Mouse (Mus musculus) liver, embryonic 14.5 days (tissue): ENCODE measurements at regions not wholly inside any gene's neighbourhood (a gene's known extent, or its start where the extent isn't known, plus 50 kb on each side); places are given as distances from the start of the nearest gene placed in this dataset.

Experiments
- ATAC-seq: fragments of 200-750 bp; cut with Nextera tagmentation; 2 replicates; pipeline ENCODE4 v1.8.0; 2017; ENCODE audit warnings: moderate number of reproducible peaks, mild to moderate bottlenecking, moderate library complexity; ENCODE audit not compliant: insufficient read depth
- DNase-seq, 3 experiments: peaks; one replicate each; pipeline ENCODE4 v3.0.0-alpha.2; 2012 to 2013; ENCODE audit warnings: low read depth in 3 of 3, low spot score in 3 of 3
- H3K27ac ChIP-seq: fragments of 300-500 bp; sonication (generic); 2 replicates; pipeline ENCODE4 v1.5.1; 2014; ENCODE audit warnings: moderate library complexity, mild to moderate bottlenecking, control low read depth, inconsistent platforms
- H3K27me3 ChIP-seq: fragments of 300-500 bp; sonication (generic); 2 replicates; pipeline ENCODE4 v1.6.1; 2014; ENCODE audit warnings: mild to moderate bottlenecking, low read length, moderate library complexity; ENCODE audit not compliant: control insufficient read depth, insufficient read depth
- H3K36me3 ChIP-seq: fragments of 300-500 bp; sonication (generic); replicated peaks from 2 replicates; pipeline ENCODE4 v1.6.1; 2014; ENCODE audit warnings: low read depth; ENCODE audit not compliant: control insufficient read depth, insufficient read depth
- H3K4me1 ChIP-seq, 2 experiments: fragments of 200-500 bp in 1 of 2; fragments of 300-500 bp in 1 of 2; sonication (generic) in 1 of 2; replicated peaks; 2 replicates each; pipeline ENCODE4 v1.6.1; 2012 to 2014; ENCODE audit warnings: antibody characterized with exemption in 1 of 2, inconsistent platforms in 1 of 2, low read length in 1 of 2; ENCODE audit not compliant: control insufficient read depth in 2 of 2, insufficient read depth in 2 of 2
- H3K4me2 ChIP-seq: fragments of 300-500 bp; sonication (generic); 2 replicates; pipeline ENCODE4 v1.6.1; 2014; ENCODE audit warnings: low read depth, mild to moderate bottlenecking, control low read depth, moderate library complexity
- H3K4me3 ChIP-seq, 2 experiments: fragments of 200-500 bp in 1 of 2; fragments of 300-500 bp in 1 of 2; sonication (generic) in 1 of 2; 2 replicates each; pipeline ENCODE4 v1.5.1; 2012 to 2014; ENCODE audit warnings: low read depth in 2 of 2, low read length in 2 of 2, mild to moderate bottlenecking in 2 of 2, control low read depth in 1 of 2, inconsistent platforms in 1 of 2, moderate library complexity in 1 of 2; ENCODE audit not compliant: insufficient read depth in 1 of 2
- H3K9ac ChIP-seq: fragments of 300-500 bp; sonication (generic); replicated peaks from 2 replicates; pipeline ENCODE4 v1.6.1; 2014; ENCODE audit warnings: mild to moderate bottlenecking, control low read depth, moderate library complexity
- H3K9me3 ChIP-seq: fragments of 300-500 bp; sonication (generic); 2 replicates; pipeline ENCODE4 v1.6.1; 2016; ENCODE audit warnings: low read length, mixed read lengths; ENCODE audit not compliant: control insufficient read depth
- CTCF ChIP-seq: IDR thresholded peaks from 2 replicates; pipeline ENCODE4 v1.5.1; 2016; ENCODE audit warnings: antibody characterized with exemption, low read depth, control low read depth
- EP300 ChIP-seq: IDR thresholded peaks from 2 replicates; pipeline ENCODE4 v1.6.1; 2016; ENCODE audit warnings: antibody characterized with exemption, low read depth
- WGBS: fragments of 180-500 bp; shearing (Covaris S2); extraction: QIAGEN DNeasy Blood & Tissue Kit; methylation state at CpG from one replicate; pipeline ENCODE4 v1.1.7; 2014; ENCODE audit not compliant: insufficient replicate concordance; 5-methylcytosine and 5-hydroxymethylcytosine counted together

DNA sequence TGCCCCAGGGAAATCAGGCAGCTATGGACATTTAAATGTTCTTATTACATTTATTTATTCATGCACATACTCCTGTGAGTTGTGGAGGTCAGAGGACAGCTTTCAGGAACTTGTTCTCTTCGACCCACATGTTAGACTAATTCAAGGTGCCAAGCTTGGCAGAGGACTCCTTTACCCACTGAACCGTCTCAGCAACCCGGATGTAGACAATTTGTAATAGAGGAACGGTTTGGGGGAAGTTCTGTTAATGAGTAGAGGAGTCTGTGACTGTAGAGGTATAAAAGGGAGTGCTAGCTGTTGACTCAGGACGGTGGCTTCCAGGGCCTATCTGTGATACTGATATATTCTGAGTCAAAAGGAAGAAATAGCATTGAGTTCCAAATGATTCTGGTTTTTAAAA lies 107.4 kb upstream of the Magi1 start:
- H3K4me2 ChIP-seq = no peak overlapping the region
- no peaks in the 10 kb centered on the region for H3K9me3 ChIP-seq
- H3K4me1 ChIP-seq = peaks cover 0 to 15% of the 10 kb centered on the region in 2 experiments; a peak in 2 of 4 replicates
- H3K9ac ChIP-seq = no peak overlapping the region
- no peak for TF ChIP-seq CTCF
- no peak for TF ChIP-seq EP300
- ATAC-seq = no peak
- 25% methylated on average over 5 of the region's 5 CpGs for WGBS
- DNase-seq = no peak
- H3K36me3 ChIP-seq = no peaks in the 10 kb centered on the region
- H3K27me3 ChIP-seq = no peaks in the 10 kb centered on the region
- no peak overlapping the region for H3K27ac ChIP-seq
- no peak overlapping the region for H3K4me3 ChIP-seq

DNA sequence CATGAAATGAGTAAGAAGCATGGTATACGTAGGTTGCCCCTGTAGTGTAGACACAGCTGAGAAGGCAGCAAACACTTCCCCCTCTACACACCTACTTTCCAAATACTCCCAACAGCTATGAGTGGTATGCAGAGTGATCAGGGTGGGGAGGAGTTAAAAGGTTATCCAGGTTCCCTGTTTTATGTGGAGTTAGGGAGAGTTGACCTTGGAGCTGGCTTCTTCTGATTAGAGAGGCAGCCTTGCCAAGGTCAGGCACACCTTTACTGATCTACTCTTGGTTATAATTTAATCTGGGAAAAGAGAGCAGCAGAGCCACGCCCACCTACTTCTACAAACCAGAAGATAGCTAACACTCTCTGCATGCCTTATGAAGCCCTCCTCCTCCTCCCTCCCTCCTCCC lies 106.7 kb upstream of the Magi1 start:
- no peak overlapping the region for H3K27ac ChIP-seq
- H3K9me3 ChIP-seq = no peaks in the 10 kb centered on the region
- H3K36me3 ChIP-seq = no peaks in the 10 kb centered on the region
- TF ChIP-seq CTCF = no peak
- TF ChIP-seq EP300 = no peak
- H3K4me3 ChIP-seq = no peak overlapping the region
- peaks cover 0 to 15% of the 10 kb centered on the region in 2 experiments; a peak in 2 of 4 replicates for H3K4me1 ChIP-seq
- DNase-seq (no peak), ATAC-seq (no peak)
- no peak overlapping the region for H3K9ac ChIP-seq
- WGBS = 32% methylated on average over 2 of the region's 2 CpGs
- no peak overlapping the region for H3K4me2 ChIP-seq
- H3K27me3 ChIP-seq = no peaks in the 10 kb centered on the region

DNA sequence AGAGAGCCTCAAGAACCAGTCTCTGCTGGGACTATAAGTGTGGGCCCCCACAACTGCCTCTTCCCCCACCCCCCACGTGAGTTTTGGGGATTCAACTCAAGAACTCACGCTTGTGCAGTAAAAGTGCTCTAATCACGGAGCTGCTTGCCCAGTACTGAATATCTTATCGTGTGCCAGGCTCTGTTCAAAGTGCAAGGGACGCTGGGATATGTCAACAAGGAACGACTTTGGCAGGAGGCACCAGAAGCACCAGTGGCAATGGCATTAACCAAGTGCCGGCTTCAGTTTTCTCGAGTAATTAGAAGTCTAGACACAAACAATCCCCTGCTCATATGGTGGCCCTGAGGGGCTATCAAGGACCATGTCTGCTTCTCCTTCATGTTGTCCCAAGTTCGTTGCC lies 106.0 kb upstream of the Magi1 start:
- H3K4me3 ChIP-seq = no peak overlapping the region
- no peak overlapping the region for H3K27ac ChIP-seq
- no peaks in the 10 kb centered on the region for H3K9me3 ChIP-seq
- DNase-seq = no peak
- TF ChIP-seq CTCF = no peak
- TF ChIP-seq EP300 = no peak
- ATAC-seq = no peak
- no peaks in the 10 kb centered on the region for H3K27me3 ChIP-seq
- peaks cover 0 to 15% of the 10 kb centered on the region in 2 experiments; a peak in 2 of 4 replicates for H3K4me1 ChIP-seq
- no peak overlapping the region for H3K9ac ChIP-seq
- H3K36me3 ChIP-seq = no peaks in the 10 kb centered on the region
- WGBS = 50% methylated on average over 9 of the region's 9 CpGs
- no peak overlapping the region for H3K4me2 ChIP-seq

DNA sequence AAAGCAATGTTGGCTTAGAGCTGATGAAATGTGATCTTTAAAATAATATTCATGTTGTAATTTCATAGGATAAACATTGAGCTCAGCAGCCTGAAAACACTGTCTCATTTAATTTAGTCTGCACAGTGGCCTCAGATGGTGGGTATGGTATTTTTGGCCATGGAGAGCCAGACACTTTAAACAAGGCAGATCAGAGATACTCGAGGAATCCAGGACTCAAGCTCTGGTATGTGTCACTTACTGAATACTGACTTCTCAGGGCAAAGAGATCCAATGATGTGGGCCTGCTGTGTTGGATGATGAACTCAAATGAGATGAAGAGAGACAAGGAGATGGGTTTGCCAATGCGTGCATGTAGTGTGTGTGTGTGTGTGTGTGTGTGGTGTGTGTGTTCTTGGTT lies 103.9 kb upstream of the Magi1 start:
- WGBS = 57% methylated on average over 2 of the region's 2 CpGs
- Histone ChIP-seq H3K9ac (no peak overlapping the region), H3K4me3 (no peak overlapping the region), H3K27me3 (no peaks in the 10 kb centered on the region), H3K9me3 (no peaks in the 10 kb centered on the region), H3K4me2 (no peak overlapping the region), H3K4me1 (peaks cover 0 to 12% of the 10 kb centered on the region in 2 experiments; a peak in 2 of 4 replicates), H3K27ac (no peak overlapping the region), H3K36me3 (no peaks in the 10 kb centered on the region)
- TF ChIP-seq CTCF (no peak), EP300 (no peak)
- DNase-seq = no peak
- no peak for ATAC-seq

DNA sequence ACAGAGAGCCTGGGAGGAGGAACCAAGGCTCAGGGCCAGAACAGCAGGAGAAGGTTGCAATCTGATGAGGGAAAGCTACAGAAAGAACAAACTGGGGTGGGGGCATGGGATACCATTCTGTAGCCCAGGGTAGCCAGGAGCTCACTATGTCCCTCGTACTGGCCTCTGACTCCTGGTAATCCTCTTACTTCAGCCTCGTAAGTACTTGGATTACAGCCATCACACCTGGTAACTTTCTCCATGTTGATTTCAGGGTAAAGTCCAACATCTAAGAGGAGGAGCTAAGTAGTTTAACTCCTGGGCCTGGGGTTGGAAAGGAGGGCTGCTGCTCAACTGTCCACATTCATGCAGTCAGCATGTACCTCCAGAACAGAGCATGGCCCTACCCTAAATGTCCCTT lies 101.8 kb upstream of the Magi1 start:
- WGBS = 68% methylated on average over 2 of the region's 2 CpGs
- ATAC-seq = no peak

More for the DNA sequence above, 101.8 kb upstream of the Magi1 start:
- Histone ChIP-seq H3K4me3 (no peak overlapping the region), H3K4me1 (peaks cover 0 to 7% of the 10 kb centered on the region in 2 experiments; a peak in 2 of 4 replicates), H3K27me3 (no peaks in the 10 kb centered on the region), H3K9ac (no peak overlapping the region), H3K9me3 (no peaks in the 10 kb centered on the region), H3K36me3 (no peaks in the 10 kb centered on the region), H3K4me2 (no peak overlapping the region), H3K27ac (no peak overlapping the region)
- DNase-seq = no peak
- no peak for TF ChIP-seq CTCF
- TF ChIP-seq EP300 = no peak
